Mouse (Mus musculus) C2C12 (cell line): ENCODE measurements around the gene Cox7a2l. TPM values are rescaled to one million over a fixed set of nuclear protein-coding genes. Genes with fewer than 3 reads are reported as not detected.

Experiments used
- H3K27me3 ChIP-seq: one replicate; pipeline ENCODE4 v1.6.1; 2011; ENCODE audit not compliant: control insufficient read depth, insufficient read depth, insufficient read length
- H3K36me3 ChIP-seq: one replicate; pipeline ENCODE4 v1.6.1; 2011; ENCODE audit not compliant: control insufficient read depth, insufficient read depth
- H3K4me3 ChIP-seq: one replicate; pipeline ENCODE4 v1.5.1; 2011; ENCODE audit warnings: mild to moderate bottlenecking, control low read depth; ENCODE audit not compliant: poor library complexity, insufficient read depth, severe bottlenecking
- H3K79me2 ChIP-seq: one replicate; pipeline ENCODE4 v1.6.1; 2011; ENCODE audit not compliant: control insufficient read depth, insufficient read depth
- H3K79me3 ChIP-seq: one replicate; pipeline ENCODE4 v1.6.1; 2011; ENCODE audit warnings: low read depth, control low read depth
- H3ac ChIP-seq: one replicate; pipeline ENCODE3; 2011; ENCODE audit warnings: low read depth; ENCODE audit not compliant: control insufficient read depth, insufficient read length
- CEBPB ChIP-seq: IDR thresholded peaks from one replicate; pipeline ENCODE4 v1.6.1; 2011; ENCODE audit warnings: low read depth, mild to moderate bottlenecking, control low read depth, moderate library complexity
- CTCF ChIP-seq: IDR thresholded peaks from one replicate; pipeline ENCODE4 v1.5.1; 2011; ENCODE audit not compliant: control insufficient read depth, insufficient read depth, insufficient read length
- FOSL1 ChIP-seq: IDR thresholded peaks from one replicate; pipeline ENCODE4 v1.8.0; 2011; ENCODE audit warnings: mild to moderate bottlenecking, low read length; ENCODE audit not compliant: poor library complexity, insufficient read depth, severe bottlenecking
- MAX ChIP-seq: IDR thresholded peaks from one replicate; pipeline ENCODE4 v1.6.1; 2011; ENCODE audit warnings: mild to moderate bottlenecking, control low read depth
- MYOD1 ChIP-seq: IDR thresholded peaks from one replicate; pipeline ENCODE4 v1.6.1; 2011; ENCODE audit warnings: low read depth; ENCODE audit not compliant: control insufficient read depth, insufficient read length
- MYOG ChIP-seq: IDR thresholded peaks from one replicate; pipeline ENCODE4 v1.6.1; 2011; ENCODE audit not compliant: control insufficient read depth, insufficient read length; ENCODE audit errors: extremely low read depth
- USF1 ChIP-seq: IDR thresholded peaks from one replicate; pipeline ENCODE4 v1.6.1; 2011; ENCODE audit warnings: low read depth, mild to moderate bottlenecking, control low read depth, moderate library complexity
- polyA plus RNA-seq: library from polyadenylated mRNA; unstranded; fragments of >200 nt; fragmentation: generic; extraction: Trizol; gene quantifications from one replicate; pipeline ENCODE4 v1.2.1, GENCODE M21; 2012; ENCODE audit warnings: missing spikeins

Cox7a2l gene
- polyA plus RNA-seq, 1 experiment, result 198 TPM

DNA sequence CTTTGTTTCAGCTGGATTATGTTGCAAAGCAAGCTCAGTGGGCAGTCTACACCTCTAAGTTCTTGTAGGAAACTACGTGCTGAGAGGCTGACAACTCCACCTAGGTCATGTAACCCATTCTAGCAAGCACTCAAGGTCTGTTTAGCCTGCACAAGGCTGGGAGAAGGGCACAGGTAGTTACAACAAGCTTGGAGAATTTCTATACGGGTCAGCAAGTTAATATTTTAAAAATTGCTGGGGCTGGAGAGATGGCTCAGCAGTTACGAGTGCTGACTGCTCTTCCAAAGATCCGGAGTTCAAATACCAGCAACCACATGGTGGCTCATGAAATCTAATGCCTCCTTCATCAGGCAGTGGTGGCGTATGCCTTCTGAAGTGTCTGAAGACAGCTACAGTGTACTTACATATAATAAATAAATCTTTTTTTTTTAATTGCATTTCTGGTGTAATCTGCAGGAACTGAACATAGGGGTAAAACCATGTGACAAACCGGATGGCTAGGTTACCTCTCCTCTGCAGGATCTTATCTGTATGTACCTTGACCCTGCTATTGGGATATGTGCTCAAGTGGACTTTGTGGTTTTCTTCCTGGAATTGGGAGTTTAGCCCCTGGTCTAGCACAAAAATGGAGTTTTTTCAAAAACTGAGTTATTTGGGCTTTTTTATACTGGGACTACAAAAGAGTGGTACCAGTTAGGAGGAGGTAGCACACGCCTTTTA is 34.2 kb downstream of the Cox7a2l start:
- Histone ChIP-seq H3K27me3 (no peaks in the 10 kb centered on the region), H3K79me2 (no peaks in the 10 kb centered on the region), H3K36me3 (peaks cover 7% of the 10 kb centered on the region), H3K79me3 (no peaks in the 10 kb centered on the region), H3K4me3 (no peak overlapping the region), H3ac (no peak overlapping the region)
- no peak for TF ChIP-seq CTCF
- no peak for TF ChIP-seq MAX
- no peak for TF ChIP-seq USF1
- TF ChIP-seq MYOG, result no peak
- TF ChIP-seq FOSL1, result no peak
- no peak for TF ChIP-seq CEBPB
- TF ChIP-seq MYOD1, result no peak

DNA sequence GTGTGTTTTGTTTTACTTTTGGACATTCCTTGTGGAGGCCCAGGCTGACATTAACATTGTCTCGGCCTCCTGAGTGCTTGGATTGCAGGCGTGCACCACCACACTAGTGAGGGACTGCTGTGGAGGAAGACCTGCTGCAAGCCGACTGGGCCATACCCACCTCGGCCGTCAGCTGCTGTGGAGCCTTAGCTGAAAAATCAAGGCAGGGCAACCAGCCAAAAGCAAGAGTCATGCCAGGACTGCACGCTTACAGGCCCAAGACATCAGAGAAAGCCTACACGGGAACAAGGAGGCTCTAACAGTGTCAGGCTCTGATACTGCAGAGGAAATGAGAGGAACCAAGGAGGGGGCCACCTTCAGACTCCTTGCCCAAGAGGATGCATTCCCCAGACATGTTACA is 35.6 kb downstream of the Cox7a2l start:
- H3K27me3 ChIP-seq, result no peaks in the 10 kb centered on the region
- H3K79me2 ChIP-seq, result no peaks in the 10 kb centered on the region
- no peak overlapping the region for H3ac ChIP-seq
- H3K79me3 ChIP-seq, result no peaks in the 10 kb centered on the region
- TF ChIP-seq MYOD1 (no peak), MYOG (no peak), CEBPB (no peak), FOSL1 (no peak), MAX (no peak), CTCF (no peak)
- H3K36me3 ChIP-seq, result peaks cover 21% of the 10 kb centered on the region
- no peak overlapping the region for H3K4me3 ChIP-seq

DNA sequence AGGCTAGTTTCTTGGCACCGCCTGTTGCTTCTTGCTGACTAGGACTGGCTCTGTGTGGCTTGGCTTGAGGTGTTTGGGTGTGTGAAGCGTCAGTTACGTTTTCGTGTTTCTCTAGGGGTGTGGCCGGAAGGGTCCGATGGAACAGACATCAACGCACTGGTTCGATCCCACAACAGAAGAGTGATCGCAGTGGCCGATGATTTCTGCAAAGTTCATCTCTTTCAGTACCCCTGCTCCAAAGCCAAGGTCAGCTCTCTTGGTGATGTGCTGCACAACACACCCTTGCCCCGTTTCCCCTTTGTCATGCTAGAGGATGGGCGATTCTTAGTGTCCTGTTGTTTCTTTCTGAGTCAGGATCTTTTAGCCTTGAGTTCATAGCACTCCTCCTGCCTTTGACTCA is 40.0 kb downstream of the Cox7a2l start:
- Histone ChIP-seq H3K4me3 (no peak overlapping the region), H3ac (no peak overlapping the region), H3K79me2 (no peaks in the 10 kb centered on the region), H3K27me3 (no peaks in the 10 kb centered on the region), H3K36me3 (peaks cover 45% of the 10 kb centered on the region), H3K79me3 (no peaks in the 10 kb centered on the region)
- TF ChIP-seq MYOG, result no peak
- TF ChIP-seq CTCF, result no peak
- TF ChIP-seq CEBPB, result no peak
- no peak for TF ChIP-seq MAX
- TF ChIP-seq FOSL1, result no peak

- Histone ChIP-seq H3K27me3 (no peaks in the 10 kb centered on the region), H3K4me3 (no peak overlapping the region), H3ac (no peak overlapping the region), H3K79me3 (no peaks in the 10 kb centered on the region), H3K79me2 (no peaks in the 10 kb centered on the region), H3K36me3 (peaks cover 20% of the 10 kb centered on the region)
- TF ChIP-seq MAX, result no peak
- no peak for TF ChIP-seq MYOG
Measured at GRCm38 (mm10) chr17:83469586-83469985, 47.5 kb downstream of the Cox7a2l start.

DNA sequence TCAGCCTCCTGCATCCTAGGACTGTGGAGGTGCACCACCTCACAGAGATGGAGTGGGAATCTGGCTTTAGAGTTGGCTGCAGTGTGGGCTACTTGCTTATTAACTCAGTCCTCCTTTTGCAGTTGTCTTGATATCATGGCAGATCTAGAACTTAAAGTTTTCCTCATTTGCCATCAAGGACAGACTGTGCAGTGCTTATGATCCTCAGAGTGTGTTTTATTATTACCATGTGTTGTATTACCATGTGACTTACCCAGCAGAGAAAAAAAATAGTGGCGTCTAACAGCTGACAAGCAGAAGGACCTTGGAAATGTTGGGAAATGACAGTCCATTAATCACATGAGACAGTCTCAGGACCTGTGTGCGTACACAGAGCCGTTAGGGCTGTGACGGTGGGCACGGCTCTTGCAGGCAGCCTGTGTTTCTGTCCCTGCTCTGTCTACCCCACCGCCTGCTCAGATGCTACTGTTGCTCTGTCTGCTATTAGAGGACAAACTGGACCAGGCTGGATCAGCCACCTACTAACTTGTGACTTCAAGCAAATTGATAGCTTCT is 50.4 kb downstream of the Cox7a2l start:
- H3ac ChIP-seq, result no peak overlapping the region
- peaks cover 22% of the 10 kb centered on the region for H3K36me3 ChIP-seq
- H3K4me3 ChIP-seq, result no peak overlapping the region
- no peaks in the 10 kb centered on the region for H3K27me3 ChIP-seq
- no peaks in the 10 kb centered on the region for H3K79me2 ChIP-seq
- no peaks in the 10 kb centered on the region for H3K79me3 ChIP-seq
- TF ChIP-seq CEBPB (no peak), FOSL1 (no peak), USF1 (no peak), CTCF (no peak), MYOD1 (no peak), MYOG (no peak), MAX (no peak)

DNA sequence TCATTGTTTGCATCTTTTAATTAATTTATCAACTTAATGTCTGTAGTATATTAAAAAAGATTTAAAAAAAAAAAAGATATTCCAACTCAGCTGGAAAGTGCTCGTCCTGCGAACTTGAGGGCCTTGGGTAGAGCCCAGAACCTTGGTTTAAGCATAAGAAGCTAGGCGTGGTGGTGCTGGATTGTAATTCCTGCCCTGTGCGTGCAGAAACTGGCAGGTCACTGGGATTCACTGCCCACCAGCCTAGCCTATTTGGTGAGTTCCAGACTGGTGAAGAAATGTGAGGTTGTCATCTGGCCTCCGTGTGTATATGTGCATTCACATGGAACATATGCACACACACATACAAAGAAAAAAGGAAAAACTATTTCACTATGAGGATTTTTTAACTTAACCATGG is 51.2 kb downstream of the Cox7a2l start:
- peaks cover 30% of the 10 kb centered on the region for H3K36me3 ChIP-seq
- no peaks in the 10 kb centered on the region for H3K79me2 ChIP-seq
- H3K27me3 ChIP-seq, result no peaks in the 10 kb centered on the region
- H3K79me3 ChIP-seq, result no peaks in the 10 kb centered on the region
- TF ChIP-seq MYOD1, result no peak
- no peak for TF ChIP-seq MAX
- no peak overlapping the region for H3ac ChIP-seq
- H3K4me3 ChIP-seq, result no peak overlapping the region
